Mouse (Mus musculus) embryo, embryonic 10 days (tissue): ENCODE results near the gene D430042O09Rik.

Source experiments
- DNase-seq: peaks from one replicate; pipeline ENCODE4 v3.0.0-alpha.2; 2015; ENCODE audit warnings: low spot score

The D430042O09Rik gene

DNA sequence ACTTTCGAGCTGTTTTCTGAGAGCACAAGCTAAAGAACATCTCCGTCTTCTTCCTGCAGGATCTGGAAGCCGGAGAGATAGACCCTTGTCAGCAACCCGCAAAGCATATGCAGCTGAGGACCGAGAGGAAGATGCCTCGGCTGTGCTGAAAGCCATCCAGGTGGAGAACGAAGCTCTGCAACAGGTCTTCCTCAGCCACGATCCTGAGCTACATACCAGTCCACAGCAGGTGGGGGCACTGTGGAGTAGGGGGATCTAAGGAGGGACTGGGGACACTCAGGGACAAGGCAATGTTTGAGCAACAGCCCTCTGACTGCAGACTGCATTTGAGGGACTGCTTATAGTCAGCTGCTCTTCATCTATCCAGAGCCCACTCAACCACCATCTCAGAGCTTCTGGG lies 105.0 kb downstream of the D430042O09Rik start:
- no peak for DNase-seq

DNA sequence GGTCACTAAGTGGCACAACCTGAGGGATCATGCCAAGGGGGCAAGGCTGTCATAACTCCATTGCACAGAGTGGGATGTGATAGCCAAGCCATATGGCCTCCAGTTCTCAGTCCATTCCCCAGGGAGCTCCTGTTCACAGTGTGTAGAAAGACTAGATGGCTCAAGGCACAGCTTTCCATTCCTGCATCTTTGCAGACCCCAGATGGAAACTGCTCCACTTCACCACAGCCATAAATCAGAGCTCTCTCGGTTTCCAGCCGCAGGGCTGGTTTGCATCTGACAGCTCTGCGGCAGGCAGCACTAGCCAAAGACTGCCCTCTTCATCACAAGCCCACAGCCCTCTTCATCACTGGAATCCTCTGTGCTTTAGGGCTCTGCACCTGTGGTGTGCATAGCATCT lies 108.0 kb downstream of the D430042O09Rik start:
- DNase-seq, result peak; percentile 27

DNA sequence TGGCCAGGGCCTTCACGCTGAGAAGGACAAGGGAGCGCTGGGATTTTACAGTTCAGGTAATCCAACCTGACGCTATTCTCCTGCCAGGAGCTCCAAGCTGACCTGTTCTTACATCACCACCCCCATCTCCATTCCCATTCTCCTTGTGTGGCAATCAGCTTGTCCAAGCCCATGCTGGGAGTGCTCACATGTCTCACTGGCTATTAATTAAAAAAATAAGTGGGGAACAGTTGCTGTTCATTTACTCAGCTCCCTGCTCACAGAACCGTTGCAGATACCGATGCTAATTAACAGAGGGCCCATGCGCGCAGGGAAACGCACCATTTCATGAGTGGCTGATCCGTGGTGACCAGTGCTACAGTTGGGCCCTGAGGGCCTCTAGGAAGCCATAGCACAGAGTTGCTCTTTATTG lies 110.6 kb downstream of the D430042O09Rik start:
- DNase-seq, result no peak

DNA sequence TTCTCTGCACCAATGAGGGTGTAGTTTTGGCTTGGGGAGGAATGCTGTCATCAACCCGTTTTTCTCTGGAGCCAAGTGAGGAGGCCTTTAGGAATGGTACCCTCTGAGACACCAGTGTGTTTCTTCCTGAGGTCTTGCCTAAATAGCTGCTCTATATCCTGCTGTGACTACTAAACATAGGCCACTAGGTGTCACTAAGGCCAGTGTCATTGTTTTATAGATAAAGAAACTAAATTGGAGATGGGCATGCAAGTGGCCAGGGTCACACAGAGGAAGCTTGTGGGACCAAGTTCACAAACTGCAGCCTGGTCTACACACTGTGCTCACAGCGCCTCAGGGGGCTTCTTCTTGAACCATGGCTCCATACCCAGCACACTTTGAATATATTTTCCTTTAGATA lies 112.5 kb downstream of the D430042O09Rik start:
- DNase-seq, result peak; percentile 50

DNA sequence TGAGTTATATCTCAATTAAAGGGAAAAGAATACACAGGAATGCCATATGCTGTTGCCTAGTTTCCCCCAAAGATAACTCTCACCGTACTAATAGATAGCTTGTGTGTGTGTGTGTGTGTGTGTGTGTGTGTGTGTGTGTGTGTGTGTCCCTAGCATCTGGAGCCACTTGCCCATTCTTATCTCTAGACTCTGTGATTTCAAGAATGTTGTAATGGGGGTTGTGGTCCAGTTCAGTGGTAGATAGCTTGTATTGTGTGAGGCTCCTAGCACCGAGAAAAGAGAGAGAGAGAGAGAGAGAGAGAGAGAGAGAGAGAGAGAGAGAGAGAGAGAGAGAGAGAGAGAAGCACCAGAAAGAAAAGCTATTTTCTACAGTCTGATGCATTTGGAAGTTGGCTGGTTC lies 118.7 kb downstream of the D430042O09Rik start:
- DNase-seq, result no peak

DNA sequence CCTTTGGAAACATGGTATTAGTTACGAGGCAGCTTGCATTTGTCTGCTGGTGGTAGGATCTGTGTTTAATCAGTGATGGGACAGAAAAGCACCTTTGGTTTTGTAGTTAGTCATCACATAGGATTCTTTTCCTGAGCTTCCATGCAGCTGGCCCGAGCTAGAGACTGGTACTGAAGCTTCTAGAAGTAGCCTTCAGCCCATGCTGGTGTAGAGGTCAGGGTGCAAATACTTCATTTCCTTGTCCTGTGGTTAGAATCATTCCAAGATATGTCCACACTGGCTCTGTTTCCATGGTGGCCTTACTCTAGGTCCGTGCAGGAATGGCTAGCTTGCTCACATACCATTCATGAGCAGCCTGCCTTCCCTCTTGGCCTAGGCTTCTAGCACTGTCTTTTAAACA lies 119.2 kb downstream of the D430042O09Rik start:
- no peak for DNase-seq

DNA sequence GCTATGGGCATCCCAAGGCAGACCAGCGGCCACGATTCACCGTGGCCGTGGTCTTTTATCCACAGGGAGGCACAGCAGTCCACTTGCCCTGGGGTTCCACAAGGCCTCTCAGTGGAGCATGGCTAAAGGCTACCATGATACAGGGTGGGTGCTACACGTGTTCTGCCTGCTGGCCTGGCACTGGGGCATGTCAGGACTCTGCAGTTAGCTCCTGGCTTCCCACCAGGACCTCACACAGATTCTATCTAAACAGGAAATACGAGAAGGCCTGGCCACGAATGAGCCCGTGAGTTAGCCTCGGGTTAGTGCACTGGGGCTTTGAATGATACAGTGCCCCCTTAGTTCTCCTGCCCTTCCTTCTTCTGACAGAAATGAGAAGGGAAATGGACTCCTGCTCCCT lies 119.7 kb downstream of the D430042O09Rik start:
- peak; percentile 20 for DNase-seq

DNA sequence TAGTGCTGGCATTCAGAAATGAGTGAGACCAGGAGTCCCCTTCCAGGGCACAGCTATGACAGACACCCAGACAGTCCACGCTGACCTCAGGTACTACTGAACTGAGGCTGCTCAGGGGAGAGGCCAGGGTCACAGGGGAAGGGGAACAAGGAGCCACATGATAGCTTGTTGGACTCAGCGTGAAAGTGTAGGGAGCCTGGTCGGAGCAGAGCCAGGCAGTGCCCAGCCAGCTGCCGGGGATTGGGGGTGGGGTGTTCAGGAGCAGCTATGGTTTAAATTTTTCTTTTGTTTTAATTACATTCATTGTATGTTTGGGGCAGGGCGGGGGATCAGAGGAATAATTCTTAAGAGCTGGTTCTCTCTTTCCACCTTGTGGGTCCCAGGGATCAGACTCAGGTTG lies 120.9 kb downstream of the D430042O09Rik start:
- no peak for DNase-seq

DNA sequence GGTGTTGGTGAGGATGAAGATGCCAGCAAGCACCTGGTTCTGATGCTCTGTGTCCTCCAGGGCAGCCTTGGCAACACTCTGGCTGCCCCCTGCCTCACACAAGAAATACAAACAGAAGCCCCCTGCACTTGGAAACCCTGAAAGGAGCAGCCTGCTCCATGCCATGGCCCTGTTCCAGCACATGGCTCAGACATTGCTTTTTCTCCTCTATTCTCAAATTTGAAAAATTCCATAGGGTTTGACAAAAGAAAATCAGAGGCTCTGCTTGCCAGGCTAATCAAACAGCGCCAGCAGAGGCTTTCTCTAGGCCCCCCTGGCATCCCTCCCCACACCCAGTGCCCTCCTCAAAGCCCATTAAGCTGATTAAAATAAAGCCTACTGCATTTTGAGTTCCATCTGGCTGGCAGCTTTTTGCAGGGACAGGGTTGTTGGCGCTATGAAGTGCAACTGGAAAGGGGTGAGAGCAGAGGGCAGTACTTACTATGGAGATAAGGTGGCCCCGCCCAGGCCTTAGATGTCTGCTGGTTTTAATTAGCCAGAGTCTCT lies 121.5 kb downstream of the D430042O09Rik start:
- peak; percentile 37 for DNase-seq

DNA sequence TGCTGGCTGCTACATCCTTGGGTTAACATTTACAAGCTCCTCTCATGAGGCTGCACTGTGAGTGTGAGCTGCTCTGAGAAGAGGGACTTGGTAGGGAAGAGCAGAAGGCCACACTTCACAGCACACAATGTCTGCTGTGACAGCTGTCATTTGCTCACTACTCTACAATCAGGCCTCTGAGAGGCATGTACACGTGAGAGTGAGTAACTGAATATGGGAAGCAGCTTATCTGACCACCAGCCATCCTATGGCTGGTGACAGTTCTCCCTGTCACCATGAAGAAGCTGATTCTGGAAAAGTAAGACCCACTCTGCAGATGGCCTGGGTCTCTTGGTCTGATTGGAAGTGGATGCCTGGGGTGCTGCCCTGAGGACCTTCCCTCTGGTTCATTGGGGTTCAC lies 125.1 kb downstream of the D430042O09Rik start:
- no peak for DNase-seq

DNA sequence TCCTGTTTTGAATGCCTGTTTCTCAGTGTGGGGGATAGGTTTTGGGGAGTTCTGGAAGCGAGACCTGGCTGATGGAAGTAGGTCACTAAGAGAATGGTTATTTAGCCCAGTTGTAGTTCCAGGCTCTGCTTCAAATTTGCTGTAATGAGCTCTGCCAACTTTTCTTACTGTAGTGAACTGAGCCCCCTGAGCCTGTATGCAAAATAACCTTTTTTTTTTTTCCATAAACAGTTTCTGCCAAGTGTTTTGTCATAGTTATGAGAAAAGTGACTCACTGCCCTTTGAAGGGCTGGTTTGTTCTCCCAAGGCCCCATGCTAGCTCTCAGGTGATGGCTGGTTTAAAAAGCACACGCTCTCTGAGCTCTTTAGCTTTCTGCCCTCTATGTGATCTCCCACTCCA lies 125.8 kb downstream of the D430042O09Rik start:
- DNase-seq, result no peak

DNA sequence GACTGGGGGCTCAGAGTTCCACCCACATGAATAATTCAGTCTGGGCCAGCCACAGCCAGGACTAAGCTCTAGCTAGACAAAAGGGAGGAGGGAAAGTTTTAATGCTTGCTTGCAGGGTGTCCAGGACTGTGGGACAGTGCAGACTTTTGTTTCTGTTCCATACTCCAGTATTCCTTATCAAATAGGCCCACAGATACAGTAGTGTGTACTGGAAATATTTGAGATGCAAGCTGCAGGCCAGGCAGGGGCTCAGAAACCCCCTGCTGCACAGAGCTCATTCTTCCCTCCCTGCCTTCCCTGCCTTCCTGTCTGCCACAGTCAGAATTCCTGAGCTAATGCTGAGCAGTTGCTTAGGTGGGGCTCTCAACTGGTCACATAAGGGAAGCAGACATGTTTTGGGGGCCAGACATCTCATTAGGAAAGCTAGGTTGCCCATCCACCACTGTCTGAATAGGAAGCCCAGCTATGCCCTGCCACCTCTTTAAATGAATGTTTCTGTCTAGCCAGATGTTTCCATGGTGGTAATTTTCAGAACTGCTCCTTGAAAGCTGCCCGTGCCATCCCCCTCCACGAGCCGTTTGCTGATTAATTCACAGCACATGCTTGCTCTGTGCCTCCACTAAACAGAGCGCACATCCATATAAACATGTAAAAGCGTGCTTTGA lies 130.5 kb downstream of the D430042O09Rik start:
- DNase-seq, result peak; percentile 13

DNA sequence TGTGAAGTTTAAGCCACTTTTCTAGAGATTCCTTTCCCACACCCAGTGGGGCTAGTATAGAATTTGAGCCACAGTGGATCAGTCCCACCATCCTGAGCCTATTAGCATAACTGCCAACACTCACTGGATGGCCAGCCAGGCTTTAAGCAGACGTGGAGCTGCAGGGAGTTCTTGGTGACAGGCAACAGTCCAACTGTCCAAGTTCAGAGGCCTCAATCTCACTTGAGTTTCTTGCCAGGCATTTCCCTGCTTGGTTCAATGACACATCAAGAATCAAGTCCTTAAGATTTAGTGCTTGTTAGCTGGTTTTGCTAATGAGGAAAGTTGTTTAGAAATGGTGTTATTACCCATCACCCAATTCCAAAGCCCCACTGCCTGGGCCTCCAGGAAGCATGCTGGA lies 137.9 kb downstream of the D430042O09Rik start:
- no peak for DNase-seq

DNA sequence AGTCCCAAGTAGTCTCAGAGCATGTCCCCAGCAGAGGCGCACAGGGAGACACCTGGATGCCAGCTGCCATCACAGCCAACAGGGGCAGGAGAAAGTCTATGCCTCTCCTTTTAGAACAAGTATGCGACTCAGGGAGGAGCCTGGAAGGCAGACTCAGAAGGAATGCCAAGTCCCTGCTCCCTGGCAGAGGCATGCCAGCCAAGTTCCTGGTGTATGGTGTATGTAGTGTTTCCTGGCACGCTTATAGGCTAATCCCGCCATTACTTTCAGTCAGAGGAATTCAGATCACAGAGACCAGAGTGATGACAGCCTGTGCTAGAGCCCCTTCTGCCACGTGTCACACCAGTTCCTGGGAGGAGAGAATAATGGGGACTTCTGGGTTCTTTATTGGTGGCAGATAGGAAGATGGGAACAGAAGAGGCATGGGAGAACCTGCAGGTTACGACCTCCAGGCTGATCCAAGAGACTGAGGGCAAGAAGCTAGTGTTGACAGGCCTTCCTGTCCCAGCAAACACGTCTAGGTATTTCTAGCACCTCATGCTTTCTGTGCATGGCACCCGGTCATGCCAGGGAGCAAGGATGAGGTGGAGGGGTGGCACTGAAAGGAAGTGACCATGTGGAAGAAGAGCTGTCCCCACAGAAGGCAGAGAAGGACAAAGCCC lies 139.3 kb downstream of the D430042O09Rik start:
- no peak for DNase-seq

DNA sequence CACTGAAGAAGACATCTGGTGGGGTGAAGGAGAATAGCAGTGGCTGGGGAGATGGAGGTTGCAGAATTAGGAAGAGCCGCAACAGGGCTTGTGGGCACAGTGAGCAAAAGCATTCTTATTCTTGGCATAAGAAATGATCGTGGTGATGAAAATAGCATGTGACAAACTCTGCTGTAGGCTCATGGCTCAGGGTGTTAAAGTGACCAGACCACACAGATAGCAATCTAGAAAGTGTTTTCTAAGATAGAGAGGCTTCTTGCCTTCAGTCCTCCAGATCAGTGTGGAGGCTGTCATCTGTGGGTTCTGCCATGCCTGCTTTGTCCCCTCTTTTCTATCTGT lies 139.8 kb downstream of the D430042O09Rik start:
- DNase-seq, result no peak

DNA sequence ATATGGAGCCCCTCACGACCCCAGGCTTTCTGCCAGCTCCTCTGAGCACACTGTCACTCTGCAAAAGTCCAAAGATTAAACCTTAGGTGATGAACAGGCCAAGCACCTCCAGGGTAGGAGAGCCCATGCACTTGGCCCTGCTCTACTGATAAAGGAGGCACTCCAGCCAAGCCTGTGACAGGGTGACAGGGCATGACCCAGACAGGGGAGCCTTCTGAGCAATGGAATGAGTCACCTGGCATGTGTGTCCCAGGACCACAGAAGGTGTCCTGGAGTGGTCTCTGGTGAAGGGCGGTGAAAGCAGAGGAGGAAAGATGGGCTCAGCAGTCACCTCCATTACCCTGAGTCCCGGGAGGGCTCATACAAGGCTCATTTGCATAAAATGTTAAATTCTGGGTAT lies 151.9 kb downstream of the D430042O09Rik start:
- no peak for DNase-seq

DNA sequence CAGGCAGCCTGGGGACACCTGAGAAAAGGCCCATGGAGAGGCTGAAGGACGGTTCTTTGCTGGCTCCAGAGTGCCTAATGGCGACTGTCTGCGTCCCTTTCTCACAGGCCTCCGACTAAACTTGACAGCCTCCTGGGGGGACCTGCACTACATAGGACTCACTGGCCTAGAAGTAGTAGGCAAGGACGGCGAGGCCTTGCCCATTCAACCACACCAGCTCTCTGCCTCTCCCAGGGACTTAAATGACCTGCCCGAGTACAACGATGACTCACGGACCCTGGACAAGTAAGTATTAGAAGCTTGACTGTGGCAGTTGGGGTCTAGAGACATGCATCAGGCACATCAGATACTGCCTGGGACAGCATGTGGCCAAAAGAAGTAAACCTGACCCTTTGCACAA lies 152.7 kb downstream of the D430042O09Rik start:
- DNase-seq, result no peak

DNA sequence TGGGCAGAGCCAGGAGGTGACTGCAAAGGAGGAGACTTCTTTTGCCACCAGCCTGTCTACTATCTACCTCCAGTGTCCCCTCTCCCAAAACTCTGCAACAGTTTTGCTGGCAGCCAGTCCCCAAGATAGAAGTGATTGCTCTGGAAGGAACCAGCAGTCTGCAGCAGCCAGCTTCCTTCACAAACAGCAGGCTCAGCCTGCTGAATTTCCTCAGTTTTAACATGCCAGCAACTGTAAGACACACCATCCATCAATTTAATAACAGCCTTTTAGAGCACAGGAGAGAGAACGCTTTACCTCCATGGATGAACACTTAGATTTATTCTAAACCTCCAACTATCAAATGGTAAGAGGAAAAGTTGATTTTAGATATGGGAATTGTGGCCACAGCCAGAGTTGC lies 156.3 kb downstream of the D430042O09Rik start:
- DNase-seq, result no peak

DNA sequence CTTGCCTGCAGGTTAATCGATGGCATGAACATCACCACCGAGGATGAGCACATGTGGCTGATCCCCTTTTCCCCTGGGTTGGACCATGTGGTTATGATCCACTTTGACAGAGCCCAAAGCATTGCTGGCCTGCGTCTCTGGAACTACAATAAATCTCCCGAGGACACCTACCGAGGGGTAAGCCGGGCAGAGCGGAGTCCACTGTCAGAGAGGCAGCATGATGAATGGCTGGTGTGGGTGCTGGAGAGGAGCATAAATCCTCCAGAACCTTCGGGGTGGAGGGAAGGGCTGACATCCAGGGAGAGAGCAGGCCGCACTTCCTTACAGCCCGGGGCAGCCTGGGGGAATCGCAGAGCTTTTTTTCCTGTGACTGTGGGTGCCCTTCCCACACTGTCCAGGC lies 157.5 kb downstream of the D430042O09Rik start:
- peak; percentile 63 for DNase-seq

DNA sequence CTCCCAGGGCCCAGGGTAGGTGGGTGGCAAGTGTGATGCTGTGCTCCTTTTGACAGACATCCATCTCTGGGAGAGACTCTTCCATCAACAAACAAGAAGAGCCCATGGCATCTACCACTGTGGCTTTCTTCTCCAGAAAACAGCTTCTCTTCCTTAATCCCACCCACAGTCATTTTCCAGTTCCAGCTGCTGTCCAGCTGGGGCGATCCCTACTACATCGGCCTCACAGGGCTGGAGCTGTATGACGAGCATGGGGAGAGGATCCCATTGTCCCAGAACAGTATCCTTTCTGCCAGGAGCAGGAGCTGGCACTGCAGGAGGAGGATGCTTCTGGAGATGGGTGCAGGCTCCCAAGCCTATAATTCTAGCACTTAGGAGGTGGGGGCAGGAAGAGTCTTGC lies 160.9 kb downstream of the D430042O09Rik start:
- DNase-seq, result no peak

DNA sequence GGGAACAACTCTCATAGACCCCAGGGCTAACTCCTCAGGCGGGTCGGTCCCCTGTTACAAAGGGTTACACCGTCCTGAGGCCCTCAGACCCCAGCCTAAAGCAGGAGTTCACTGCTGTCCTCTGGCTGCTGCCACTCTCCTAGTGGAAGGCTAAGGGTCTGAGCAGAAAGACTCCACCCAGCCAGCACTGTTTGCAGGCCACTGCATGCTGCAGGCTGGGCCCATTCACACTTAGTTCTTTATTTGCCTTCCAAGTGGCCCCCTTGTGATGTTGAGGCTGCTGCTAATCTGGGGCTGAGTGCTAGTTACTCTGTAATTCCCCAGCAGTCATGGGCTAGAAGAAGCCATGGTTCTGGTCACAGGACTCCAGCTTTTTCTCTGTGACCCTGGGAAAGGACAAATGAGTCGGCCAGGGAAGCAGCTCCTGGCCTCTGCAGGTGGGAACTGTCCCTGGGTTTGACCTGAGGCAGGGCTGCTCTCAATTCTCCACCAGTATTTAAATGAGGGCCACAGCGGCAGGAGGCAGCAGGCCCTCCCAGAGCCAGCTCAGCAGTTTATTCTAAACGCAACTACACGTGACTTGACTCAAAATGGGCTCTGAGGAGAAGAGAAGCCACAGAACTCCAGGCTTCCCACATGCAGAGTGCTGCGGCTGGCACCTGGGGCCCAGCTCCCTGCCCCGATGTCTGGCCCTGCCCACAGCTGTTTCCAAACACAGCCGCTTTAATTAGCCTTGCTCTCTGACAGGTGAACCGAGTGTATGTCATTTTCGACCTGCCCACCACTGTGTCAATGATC lies 163.9 kb downstream of the D430042O09Rik start:
- no peak for DNase-seq

DNA sequence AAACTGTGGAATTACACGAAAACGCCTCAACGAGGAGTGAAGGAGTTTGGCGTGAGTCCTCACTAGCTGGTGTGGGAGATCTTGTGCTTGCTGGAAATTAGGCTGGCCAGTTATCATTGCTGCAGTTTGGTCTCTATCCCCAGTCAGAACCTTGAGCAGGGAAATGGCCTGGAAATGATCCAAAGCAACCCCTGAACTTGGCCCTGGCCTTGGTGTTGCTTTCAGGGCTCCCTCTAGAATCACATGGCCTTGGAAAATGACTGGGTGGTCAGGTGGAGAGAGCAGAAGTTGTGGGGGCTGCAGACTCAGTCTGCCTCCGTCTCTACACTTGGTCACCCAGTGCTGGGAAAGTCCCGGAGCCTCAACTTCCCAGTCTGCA lies 164.5 kb downstream of the D430042O09Rik start:
- no peak for DNase-seq

DNA sequence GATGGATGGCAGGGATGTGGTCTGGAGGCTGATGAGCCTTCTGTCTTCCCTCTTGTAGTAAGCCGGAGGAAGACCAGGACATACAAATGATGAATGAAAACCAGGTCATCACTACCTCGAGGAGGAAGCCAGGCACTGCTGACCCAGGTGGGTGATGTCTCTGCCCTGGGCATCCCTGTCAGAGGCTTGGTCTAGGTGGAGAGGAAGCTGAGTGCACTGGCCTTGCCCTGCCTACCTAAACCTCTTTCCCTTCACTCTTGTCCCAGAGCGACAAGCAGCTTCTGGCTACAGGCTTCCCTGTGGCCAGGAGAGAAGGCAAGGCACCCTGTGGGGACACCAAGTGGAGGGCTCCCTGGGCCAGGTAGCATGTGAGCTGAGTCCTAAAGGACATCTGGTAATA lies 165.2 kb downstream of the D430042O09Rik start:
- DNase-seq, result no peak
